Mouse (Mus musculus) adrenal gland, adult (tissue): Measurements from ENCODE around the gene Ppm1g.
"Not testable (repeated sequence)": the region's sequence is repeated elsewhere in the genome, so short reads cannot be mapped to it uniquely, and the experiment has no call there.

Experiments used
- DNase-seq, 2 experiments: peaks; one replicate each; pipeline ENCODE4 v3.0.0; 2022 to 2023; ENCODE audit warnings: low spot score in 1 of 2; ENCODE audit not compliant: inconsistent age in 2 of 2

Ppm1g gene

GRCm38 (mm10) chr5:31219474-31219873 lies 1.0 kb downstream of the Ppm1g start:
- no peak for DNase-seq

- no peak for DNase-seq
Observed at GRCm38 (mm10) chr5:31219070-31219469, 1.4 kb downstream of the Ppm1g start.

GRCm38 (mm10) chr5:31218294-31218693 lies 2.2 kb downstream of the Ppm1g start:
- DNase-seq: peak in 1 of 2 experiments; percentile 42

- not testable (repeated sequence) for DNase-seq
Observed at GRCm38 (mm10) chr5:31216554-31216953, 3.9 kb downstream of the Ppm1g start.

- peak in 1 of 2 experiments; percentile 53 for DNase-seq
Observed at GRCm38 (mm10) chr5:31204421-31204820, 16.1 kb downstream of the Ppm1g start.

- DNase-seq: peak in 1 of 2 experiments; percentile 74
Observed at GRCm38 (mm10) chr5:31203866-31204265, 16.6 kb downstream of the Ppm1g start.

GRCm38 (mm10) chr5:31202933-31203332 lies 17.6 kb downstream of the Ppm1g start:
- DNase-seq: peak in 1 of 2 experiments; percentile 68

GRCm38 (mm10) chr5:31201742-31202590 lies 18.5 kb downstream of the Ppm1g start, which contains the start of gene Zfp513:
TSS of gene Zfp513 (minus strand) at chr5:31202303.
- DNase-seq: peak; percentile 98 to 99

- DNase-seq: no peak
Observed at GRCm38 (mm10) chr5:31201042-31201741, 19.3 kb downstream of the Ppm1g start.

GRCm38 (mm10) chr5:31200327-31200768 lies 20.1 kb downstream of the Ppm1g start:
- DNase-seq: peak; percentile 57 to 67

GRCm38 (mm10) chr5:31199893-31200292 lies 20.6 kb downstream of the Ppm1g start:
- DNase-seq: peak in 1 of 2 experiments; percentile 73

- peak in 1 of 2 experiments; percentile 53 for DNase-seq
Observed at GRCm38 (mm10) chr5:31199321-31199892, 21.1 kb downstream of the Ppm1g start.

GRCm38 (mm10) chr5:31198616-31199320 lies 21.7 kb downstream of the Ppm1g start:
- DNase-seq: peak in 1 of 2 experiments; percentile 57

- peak in 1 of 2 experiments; percentile 59 for DNase-seq
Observed at GRCm38 (mm10) chr5:31198170-31198569, 22.3 kb downstream of the Ppm1g start.

- DNase-seq: no peak
Observed at GRCm38 (mm10) chr5:31197072-31197471, 23.4 kb downstream of the Ppm1g start.

GRCm38 (mm10) chr5:31196207-31196606 lies 24.3 kb downstream of the Ppm1g start:
- DNase-seq: no peak

GRCm38 (mm10) chr5:31195671-31196070 lies 24.8 kb downstream of the Ppm1g start:
- no peak for DNase-seq

- DNase-seq: no peak
Observed at GRCm38 (mm10) chr5:31194486-31195485, 25.7 kb downstream of the Ppm1g start.

GRCm38 (mm10) chr5:31193631-31194281 lies 26.7 kb downstream of the Ppm1g start:
- no peak for DNase-seq
